Mouse (Mus musculus): ENCODE measurements at regions not wholly inside any gene's neighbourhood (a gene's known extent, or its start where the extent isn't known, plus 50 kb on each side); places are given as distances from the start of the nearest gene placed in this dataset.

- DNase-seq (ENCODE audit: low spot score), result no peak
Observed at GRCm38 (mm10) chr15:97460360-97460719, 213.3 kb upstream of the Amigo2 start.

- DNase-seq (ENCODE audit: low spot score), result no peak
Observed at GRCm38 (mm10) chr15:97459606-97460359, 212.7 kb upstream of the Amigo2 start.

GRCm38 (mm10) chr15:97458748-97459221, 211.7 kb upstream of the Amigo2 start:
- peak; percentile 53 for DNase-seq (ENCODE audit: low spot score)

- no peak for DNase-seq (ENCODE audit: low spot score)
Observed at GRCm38 (mm10) chr15:97458139-97458747, 211.2 kb upstream of the Amigo2 start.

- no peak for DNase-seq (ENCODE audit: low spot score)
Observed at GRCm38 (mm10) chr15:97457468-97457867, 210.4 kb upstream of the Amigo2 start.

- DNase-seq (ENCODE audit: low spot score), result no peak
Observed at GRCm38 (mm10) chr15:97456991-97457390, 209.9 kb upstream of the Amigo2 start.

GRCm38 (mm10) chr15:97455672-97456071, 208.6 kb upstream of the Amigo2 start:
- DNase-seq (ENCODE audit: low spot score), result no peak

GRCm38 (mm10) chr15:97449724-97450123, 202.6 kb upstream of the Amigo2 start:
- no peak for DNase-seq (ENCODE audit: low spot score)

- no peak for DNase-seq (ENCODE audit: low spot score)
Observed at GRCm38 (mm10) chr15:97449001-97449400, 201.9 kb upstream of the Amigo2 start.

GRCm38 (mm10) chr15:97448243-97448880, 201.3 kb upstream of the Amigo2 start:
- DNase-seq (ENCODE audit: low spot score), result no peak

- no peak for DNase-seq (ENCODE audit: low spot score)
Observed at GRCm38 (mm10) chr15:97446181-97446580, 199.1 kb upstream of the Amigo2 start.

GRCm38 (mm10) chr15:97438235-97438760, 191.2 kb upstream of the Amigo2 start:
- no peak for DNase-seq (ENCODE audit: low spot score)

Measured in lung, postnatal 25 days (tissue).